Mouse (Mus musculus) neural tube, embryonic 13.5 days (tissue): Measurements from ENCODE around the gene Zfp574. TPM values are rescaled to one million over a fixed set of nuclear protein-coding genes. Genes with fewer than 3 reads are reported as not detected.
A peak's percentile ranks its signal among the peaks of the same experiment; 100 is the strongest.

Experiments used
- ATAC-seq: fragments of 200-750 bp; cut with Nextera tagmentation; 2 replicates; pipeline ENCODE4 v1.8.0; 2017; ENCODE audit warnings: low read depth, mild to moderate bottlenecking, moderate TSS enrichment, moderate library complexity
- H3K27ac ChIP-seq: fragments of 300-500 bp; sonication (generic); replicated peaks from 2 replicates; pipeline ENCODE4 v1.5.1; 2015; ENCODE audit warnings: moderate library complexity, mild to moderate bottlenecking, inconsistent platforms
- H3K27me3 ChIP-seq: fragments of 300-500 bp; sonication (generic); 2 replicates; pipeline ENCODE4 v1.6.1; 2015; ENCODE audit warnings: mild to moderate bottlenecking, inconsistent platforms
- H3K36me3 ChIP-seq: fragments of 300-500 bp; sonication (generic); 2 replicates; pipeline ENCODE4 v1.6.1; 2015; ENCODE audit warnings: mild to moderate bottlenecking, inconsistent platforms
- H3K4me1 ChIP-seq: fragments of 300-500 bp; sonication (generic); replicated peaks from 2 replicates; pipeline ENCODE4 v1.6.1; 2015; ENCODE audit warnings: inconsistent platforms
- H3K4me2 ChIP-seq: fragments of 300-500 bp; sonication (generic); 2 replicates; pipeline ENCODE4 v1.6.1; 2015; ENCODE audit warnings: inconsistent platforms, mild to moderate bottlenecking, moderate library complexity
- H3K4me3 ChIP-seq: fragments of 300-500 bp; sonication (generic); 2 replicates; pipeline ENCODE4 v1.5.1; 2015; ENCODE audit warnings: mild to moderate bottlenecking, inconsistent platforms
- H3K9ac ChIP-seq: fragments of 300-500 bp; sonication (generic); 2 replicates; pipeline ENCODE4 v1.6.1; 2015; ENCODE audit warnings: moderate library complexity, mild to moderate bottlenecking, inconsistent platforms
- H3K9me3 ChIP-seq: fragments of 300-500 bp; sonication (generic); 2 replicates; pipeline ENCODE4 v1.6.1; 2016; ENCODE audit warnings: inconsistent platforms
- WGBS: fragments of 180-500 bp; shearing (Covaris S2); methylation state at CpG from one replicate; pipeline ENCODE4 v1.1.7; 2015; 5-methylcytosine and 5-hydroxymethylcytosine counted together
- polyA plus RNA-seq: library from polyadenylated mRNA; unstranded; fragments of >200 nt; fragmentation: Nextera tagmentation; extraction: Ambion mirVana; gene quantifications from 2 replicates; pipeline ENCODE4 v1.2.1, GENCODE M21; 2015

Gene Zfp574
- polyA plus RNA-seq, 1 experiment from 2014 or later: 32.8 TPM

DNA sequence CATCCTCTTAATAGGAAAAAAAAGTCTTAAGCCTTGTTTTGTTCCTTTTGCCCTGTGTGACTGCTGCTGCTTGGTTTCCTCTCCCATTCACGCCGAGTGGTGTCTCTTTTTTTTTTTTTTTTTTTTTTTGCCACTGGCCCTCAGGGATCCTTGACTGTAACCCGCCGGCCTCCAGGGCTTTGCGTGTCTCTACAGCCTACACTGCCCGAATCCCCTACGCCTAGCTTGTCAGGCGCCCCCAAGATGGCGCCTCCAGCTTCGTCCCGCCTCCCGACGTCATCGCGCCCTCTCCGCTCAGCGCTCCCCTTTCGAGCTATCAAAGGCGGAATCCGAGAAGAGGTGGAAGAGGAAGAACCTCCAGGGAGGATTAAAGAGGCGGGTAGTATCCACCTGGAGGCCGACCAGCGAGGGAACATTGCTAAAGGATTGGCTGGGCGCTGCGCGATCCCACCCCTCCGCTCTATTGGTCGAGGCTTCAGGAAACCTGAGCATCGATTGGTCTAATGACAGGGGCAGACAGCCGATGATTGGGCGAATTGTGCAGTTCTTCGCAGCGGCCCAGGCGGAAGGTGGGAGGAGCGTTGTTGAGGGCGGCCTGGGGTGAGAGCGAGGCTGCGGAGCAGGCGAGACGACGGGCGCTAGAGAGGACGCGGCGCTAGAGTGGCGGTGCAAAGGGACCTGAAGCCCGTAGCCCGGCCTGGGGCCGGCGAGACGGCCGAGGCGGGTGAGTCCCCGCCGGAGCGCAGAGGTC is 4.5 kb downstream of the Zfp574 start:
- H3K27ac ChIP-seq: peak overlapping the region; percentile 97
- H3K4me1 ChIP-seq: peaks cover 52% of the 10 kb centered on the region
- H3K4me2 ChIP-seq: peak overlapping the region; percentile 86
- H3K27me3 ChIP-seq: no peaks in the 10 kb centered on the region
- no peaks in the 10 kb centered on the region for H3K9me3 ChIP-seq
- WGBS: under 1% methylated on average over 56 of the region's 56 CpGs
- ATAC-seq: peak; percentile 95
- peak overlapping the region; percentile 97 for H3K9ac ChIP-seq
- peaks cover 28% of the 10 kb centered on the region for H3K36me3 ChIP-seq
- H3K4me3 ChIP-seq: peak overlapping the region; percentile 87

DNA sequence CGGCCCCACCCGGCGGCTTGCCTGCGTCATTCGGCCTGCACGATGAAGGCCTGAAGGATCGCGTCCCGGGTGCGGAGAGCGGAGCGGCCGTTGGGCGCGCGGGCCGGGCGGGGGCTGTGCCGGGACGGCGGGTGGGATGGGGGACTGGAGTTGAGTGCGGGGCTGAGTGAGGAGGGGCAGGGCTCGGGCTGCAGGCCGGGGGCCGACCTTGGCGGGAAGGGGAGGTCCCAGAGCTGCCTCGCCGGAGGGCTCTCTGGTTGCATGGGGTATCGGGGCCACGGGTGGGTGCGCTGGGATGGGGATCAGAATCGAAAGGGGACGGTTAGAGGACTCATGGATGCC is 5.0 kb downstream of the Zfp574 start:
- Histone ChIP-seq H3K9ac (peak overlapping the region; percentile 97), H3K4me2 (peak overlapping the region; percentile 86), H3K36me3 (peaks cover 33% of the 10 kb centered on the region), H3K27ac (peak overlapping the region; percentile 97), H3K4me1 (peaks cover 49% of the 10 kb centered on the region), H3K27me3 (no peaks in the 10 kb centered on the region), H3K9me3 (no peaks in the 10 kb centered on the region), H3K4me3 (peak overlapping the region; percentile 87)
- peak; percentile 43 for ATAC-seq
- 1% methylated on average over 33 of the region's 33 CpGs for WGBS

DNA sequence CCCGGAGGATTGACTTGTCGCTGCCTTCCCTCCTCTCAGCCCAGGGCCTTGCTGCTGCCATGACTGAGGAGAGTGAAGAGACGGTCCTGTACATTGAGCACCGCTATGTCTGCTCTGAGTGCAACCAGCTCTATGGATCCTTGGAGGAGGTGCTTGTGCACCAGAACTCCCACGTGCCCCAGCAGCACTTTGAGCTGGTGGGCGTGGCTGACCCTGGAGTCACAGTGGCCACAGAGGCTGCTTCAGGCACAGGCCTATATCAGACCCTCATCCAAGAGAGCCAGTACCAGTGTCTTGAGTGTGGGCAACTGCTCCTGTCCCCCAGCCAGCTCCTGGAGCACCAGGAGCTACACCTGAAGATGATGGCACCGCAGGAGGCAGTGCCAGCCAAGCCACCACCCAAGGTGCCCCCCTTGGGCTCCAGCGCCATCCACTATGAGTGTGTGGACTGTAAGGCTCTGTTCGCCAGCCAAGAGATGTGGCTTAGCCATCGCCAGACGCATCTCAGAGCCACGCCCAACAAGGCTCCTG is 7.2 kb downstream of the Zfp574 start:
- WGBS: 77% methylated on average over 12 of the region's 12 CpGs
- Histone ChIP-seq H3K27ac (no peak overlapping the region), H3K4me2 (no peak overlapping the region), H3K36me3 (peaks cover 55% of the 10 kb centered on the region), H3K4me3 (no peak overlapping the region), H3K9ac (no peak overlapping the region), H3K4me1 (peaks cover 36% of the 10 kb centered on the region), H3K9me3 (no peaks in the 10 kb centered on the region), H3K27me3 (no peaks in the 10 kb centered on the region)
- ATAC-seq: no peak

DNA sequence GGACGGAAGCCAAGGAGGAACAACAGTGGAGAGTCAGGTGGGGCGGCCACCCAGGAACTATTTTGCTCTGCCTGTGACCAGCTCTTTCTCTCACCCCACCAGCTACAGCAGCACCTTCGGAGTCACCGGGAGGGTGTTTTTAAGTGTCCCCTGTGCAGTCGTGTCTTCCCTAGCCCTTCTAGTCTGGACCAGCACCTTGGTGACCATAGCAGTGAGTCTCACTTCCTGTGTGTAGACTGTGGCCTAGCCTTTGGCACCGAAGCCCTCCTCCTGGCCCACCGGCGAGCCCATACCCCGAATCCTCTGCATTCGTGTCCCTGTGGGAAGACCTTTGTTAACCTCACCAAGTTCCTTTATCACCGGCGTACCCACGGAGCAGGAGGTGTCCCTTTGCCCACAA is 8.1 kb downstream of the Zfp574 start:
- H3K4me2 ChIP-seq: no peak overlapping the region
- no peak for ATAC-seq
- no peaks in the 10 kb centered on the region for H3K9me3 ChIP-seq
- no peak overlapping the region for H3K9ac ChIP-seq
- WGBS: 92% methylated on average over 13 of the region's 13 CpGs
- peaks cover 31% of the 10 kb centered on the region for H3K4me1 ChIP-seq
- no peak overlapping the region for H3K27ac ChIP-seq
- no peak overlapping the region for H3K4me3 ChIP-seq
- peaks cover 64% of the 10 kb centered on the region for H3K36me3 ChIP-seq
- no peaks in the 10 kb centered on the region for H3K27me3 ChIP-seq

DNA sequence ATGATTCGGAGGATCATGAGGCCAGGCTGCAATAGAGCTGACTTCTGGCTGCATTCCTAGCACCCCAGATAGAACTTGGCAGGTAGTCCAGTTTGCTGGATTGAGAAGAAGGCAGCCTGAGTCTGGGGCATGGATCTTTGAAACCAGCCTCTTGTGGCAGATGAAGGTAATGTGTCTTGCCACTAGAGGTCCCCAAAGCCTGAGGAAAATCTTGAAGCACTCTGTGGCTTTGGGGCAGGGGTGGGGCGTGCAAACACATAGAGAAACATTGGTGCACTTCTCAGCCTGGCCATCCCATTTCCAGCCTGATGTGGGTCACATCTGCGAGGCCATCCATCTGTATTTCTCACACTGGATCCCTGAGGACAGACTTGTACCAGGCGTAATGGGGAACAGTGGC is 10.1 kb downstream of the Zfp574 start:
- H3K4me1 ChIP-seq: peaks cover 21% of the 10 kb centered on the region
- peaks cover 74% of the 10 kb centered on the region for H3K36me3 ChIP-seq

DNA sequence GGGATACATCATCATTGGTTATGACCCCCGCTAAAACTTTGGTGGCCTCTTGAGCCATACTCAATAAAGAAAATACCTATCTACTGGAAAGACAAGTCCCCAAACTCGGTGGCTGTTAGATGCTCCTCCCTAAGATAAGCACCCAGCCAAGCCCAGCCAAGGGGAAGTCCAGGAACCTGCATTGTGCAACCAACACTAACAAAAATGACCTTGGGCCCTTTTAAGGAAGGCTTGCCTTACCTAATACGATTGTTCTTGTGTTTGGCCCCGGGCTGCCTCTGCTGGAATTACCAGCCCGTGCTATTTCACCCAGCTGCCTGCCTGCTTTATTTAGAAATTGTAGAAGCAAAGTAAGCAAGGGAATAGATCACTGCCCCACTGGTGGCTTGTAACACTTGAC is 12.3 kb downstream of the Zfp574 start:
- Histone ChIP-seq H3K4me3 (no peak overlapping the region), H3K9ac (no peak overlapping the region), H3K4me1 (peaks cover 9% of the 10 kb centered on the region), H3K9me3 (no peaks in the 10 kb centered on the region), H3K27me3 (no peaks in the 10 kb centered on the region), H3K4me2 (no peak overlapping the region), H3K36me3 (peaks cover 68% of the 10 kb centered on the region), H3K27ac (no peak overlapping the region)
- ATAC-seq: no peak
- whole genome bisulfite sequencing: 88% methylated on average over 5 of the region's 5 CpGs

More for the DNA sequence above, 10.1 kb downstream of the Zfp574 start:
- Histone ChIP-seq H3K4me3 (no peak overlapping the region), H3K4me2 (no peak overlapping the region), H3K27me3 (no peaks in the 10 kb centered on the region), H3K27ac (no peak overlapping the region), H3K9ac (no peak overlapping the region), H3K9me3 (no peaks in the 10 kb centered on the region)
- 78% methylated on average over 4 of the region's 4 CpGs for WGBS
- ATAC-seq: no peak

DNA sequence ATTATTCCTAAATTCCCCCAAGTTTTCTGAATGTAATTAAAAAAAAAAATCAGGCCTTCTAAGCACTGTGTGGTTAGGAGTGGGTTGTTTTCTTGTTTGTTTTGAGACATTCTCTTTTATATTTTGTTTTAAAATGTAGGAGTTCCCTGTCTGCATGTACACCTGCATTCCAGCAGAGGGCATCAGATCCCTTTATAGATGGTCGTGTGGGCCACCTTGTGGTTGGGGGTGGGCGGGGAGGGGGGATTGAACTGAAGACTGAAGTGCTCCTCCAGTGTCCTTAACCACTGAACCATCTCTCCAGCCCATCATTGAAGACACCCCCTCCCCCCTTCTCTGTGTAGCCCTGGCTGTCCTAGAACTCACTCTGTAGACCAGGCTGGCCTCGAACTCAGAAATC is 14.3 kb downstream of the Zfp574 start:
- Histone ChIP-seq H3K4me3 (no peak overlapping the region), H3K27me3 (no peaks in the 10 kb centered on the region), H3K9ac (no peak overlapping the region), H3K36me3 (peaks cover 55% of the 10 kb centered on the region), H3K9me3 (no peaks in the 10 kb centered on the region), H3K27ac (no peak overlapping the region), H3K4me1 (peaks cover 8% of the 10 kb centered on the region; the same call in 1 of the 2 replicates), H3K4me2 (no peak overlapping the region)
- 52% methylated on average over 3 of the region's 3 CpGs for WGBS
- no peak for ATAC-seq

DNA sequence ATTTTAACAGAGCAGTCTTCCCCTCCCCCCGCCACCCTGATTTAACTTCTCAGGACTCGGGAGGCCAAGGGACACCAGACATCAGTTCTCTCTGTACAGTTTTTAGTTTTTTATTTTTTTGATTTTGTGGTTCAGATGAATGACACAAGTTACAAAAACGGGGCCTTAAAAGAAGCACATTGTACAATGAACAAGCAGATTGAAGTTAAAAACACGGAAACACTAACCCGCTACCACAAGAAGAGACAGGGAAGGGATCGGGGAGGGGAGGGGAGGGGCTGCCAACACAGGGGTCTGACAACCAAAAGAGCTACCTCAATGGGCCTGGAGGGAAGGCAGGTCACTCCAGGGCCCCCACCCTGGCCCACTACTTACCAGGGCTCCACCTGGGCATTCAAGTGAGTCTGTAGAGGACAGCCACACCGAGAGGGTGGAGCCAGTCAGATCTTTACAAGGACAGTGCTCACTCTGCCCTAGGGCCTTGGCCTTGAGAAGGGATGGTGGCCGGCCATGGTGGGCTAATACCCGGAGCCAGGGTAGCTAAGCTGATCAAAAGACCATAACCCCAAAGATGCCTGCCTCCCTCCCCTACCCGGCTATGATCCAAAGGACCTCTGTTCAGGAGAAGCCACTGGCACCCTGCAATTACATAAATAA is 15.0 kb downstream of the Zfp574 start:
- peaks cover 8% of the 10 kb centered on the region; the same call in 1 of the 2 replicates for H3K4me1 ChIP-seq
- H3K27ac ChIP-seq: no peak overlapping the region
- peaks cover 52% of the 10 kb centered on the region for H3K36me3 ChIP-seq
- H3K9ac ChIP-seq: no peak overlapping the region
- no peak overlapping the region for H3K4me3 ChIP-seq
- H3K27me3 ChIP-seq: no peaks in the 10 kb centered on the region
- ATAC-seq: no peak
- no peaks in the 10 kb centered on the region for H3K9me3 ChIP-seq
- WGBS: 60% methylated on average over 10 of the region's 10 CpGs
- H3K4me2 ChIP-seq: no peak overlapping the region

DNA sequence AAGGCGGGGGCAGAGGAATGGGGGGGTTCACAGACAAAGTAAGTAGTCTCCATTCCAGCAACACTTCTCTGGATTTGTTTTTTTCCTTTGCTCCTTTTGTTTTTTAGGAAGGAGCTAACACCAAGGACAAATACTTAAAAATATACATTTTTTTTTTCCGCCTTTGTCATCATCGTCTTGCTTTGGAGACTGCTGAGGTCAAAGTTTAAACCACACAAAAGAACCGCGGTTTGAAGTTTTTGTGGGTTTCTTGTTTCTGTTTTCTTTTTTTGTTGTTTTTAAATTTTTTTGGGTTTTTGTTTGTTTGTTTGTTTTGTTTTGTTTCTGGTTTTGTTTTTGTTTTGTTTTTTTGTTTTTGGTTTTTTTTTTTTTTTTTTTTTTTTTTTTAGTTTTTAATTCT is 15.6 kb downstream of the Zfp574 start:
- WGBS: 54% methylated on average over 5 of the region's 5 CpGs
- H3K4me2 ChIP-seq: no peak overlapping the region
- peaks cover 52% of the 10 kb centered on the region for H3K36me3 ChIP-seq
- ATAC-seq: no peak
- no peak overlapping the region for H3K4me3 ChIP-seq
- no peak overlapping the region for H3K27ac ChIP-seq
- no peaks in the 10 kb centered on the region for H3K9me3 ChIP-seq
- H3K4me1 ChIP-seq: peaks cover 8% of the 10 kb centered on the region; the same call in 1 of the 2 replicates
- H3K27me3 ChIP-seq: no peaks in the 10 kb centered on the region
- no peak overlapping the region for H3K9ac ChIP-seq

DNA sequence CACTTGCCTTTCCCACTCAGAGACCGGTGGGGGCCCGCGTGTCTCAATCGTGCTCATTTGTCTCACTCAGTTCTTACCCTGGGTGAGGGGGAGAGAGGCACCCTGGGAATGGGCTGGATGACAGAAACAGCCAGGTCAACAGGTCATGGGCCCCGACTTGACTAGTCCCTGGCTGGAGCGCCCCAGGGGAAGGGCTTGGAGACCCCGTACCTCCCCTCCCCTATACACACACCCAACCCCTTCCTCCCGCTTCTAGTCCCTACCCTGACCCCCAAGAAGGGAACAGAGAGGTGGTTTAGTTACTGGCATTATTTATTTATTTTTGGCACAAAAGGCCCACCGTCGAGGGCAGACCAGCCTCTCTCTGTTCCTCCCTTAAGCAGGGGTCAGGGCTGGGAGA is 16.2 kb downstream of the Zfp574 start:
- peaks cover 51% of the 10 kb centered on the region for H3K36me3 ChIP-seq
- no peak overlapping the region for H3K9ac ChIP-seq
- no peak overlapping the region for H3K4me2 ChIP-seq
- H3K27ac ChIP-seq: no peak overlapping the region
- no peaks in the 10 kb centered on the region for H3K27me3 ChIP-seq
- 5% methylated on average over 10 of the region's 10 CpGs for WGBS
- no peak for ATAC-seq
- H3K4me1 ChIP-seq: peaks cover 13% of the 10 kb centered on the region; the same call in 1 of the 2 replicates
- no peaks in the 10 kb centered on the region for H3K9me3 ChIP-seq
- no peak overlapping the region for H3K4me3 ChIP-seq

DNA sequence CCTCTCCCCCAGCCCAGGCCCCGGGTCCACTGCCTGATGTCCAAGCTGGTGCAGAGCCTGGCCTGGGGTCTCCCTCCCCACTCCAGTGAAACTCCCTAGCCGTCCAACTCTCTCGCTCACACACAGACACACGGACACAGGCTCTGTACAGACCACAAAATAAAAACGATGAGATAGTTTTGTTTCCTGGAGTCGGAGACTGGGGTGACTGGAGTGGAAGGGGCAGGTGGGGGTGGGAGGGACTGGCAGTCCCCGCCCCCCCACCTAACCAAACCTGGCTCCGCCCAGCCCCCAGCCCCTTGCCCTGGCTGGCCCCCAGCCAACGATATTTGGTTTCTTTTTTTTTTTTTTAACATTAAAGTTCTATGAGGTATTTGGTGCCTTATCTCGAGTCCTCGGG is 16.6 kb downstream of the Zfp574 start:
- 36% methylated on average over 11 of the region's 11 CpGs for WGBS
- H3K4me1 ChIP-seq: peaks cover 13% of the 10 kb centered on the region; the same call in 1 of the 2 replicates
- ATAC-seq: no peak
- H3K27me3 ChIP-seq: no peaks in the 10 kb centered on the region
- H3K27ac ChIP-seq: no peak overlapping the region
- no peak overlapping the region for H3K4me2 ChIP-seq
- H3K36me3 ChIP-seq: peaks cover 47% of the 10 kb centered on the region
- no peak overlapping the region for H3K4me3 ChIP-seq
- H3K9ac ChIP-seq: no peak overlapping the region
- H3K9me3 ChIP-seq: no peaks in the 10 kb centered on the region

DNA sequence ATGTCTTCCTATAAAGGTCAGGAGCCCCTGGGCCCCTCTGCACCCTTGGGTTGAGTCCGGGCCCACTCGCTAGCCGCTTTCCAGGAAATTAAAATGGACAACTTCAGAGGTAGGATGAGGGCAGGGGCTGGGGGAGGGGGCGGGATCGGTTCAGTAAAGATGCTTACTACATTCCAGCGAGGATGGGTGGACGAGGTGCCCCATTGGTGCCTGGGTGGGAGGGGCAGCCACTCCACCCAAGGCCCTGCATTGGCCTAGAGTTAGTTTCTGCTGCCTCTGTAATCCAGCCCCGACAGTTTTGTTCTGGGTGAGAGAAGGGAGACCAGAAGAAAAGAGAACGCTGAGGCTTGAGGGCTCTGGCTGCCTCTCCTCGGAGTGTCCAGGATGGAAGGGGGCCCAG is 17.5 kb downstream of the Zfp574 start:
- Histone ChIP-seq H3K36me3 (peaks cover 44% of the 10 kb centered on the region), H3K4me2 (no peak overlapping the region), H3K27me3 (no peaks in the 10 kb centered on the region), H3K27ac (no peak overlapping the region), H3K9ac (no peak overlapping the region), H3K9me3 (no peaks in the 10 kb centered on the region), H3K4me3 (no peak overlapping the region), H3K4me1 (peaks cover 13% of the 10 kb centered on the region; the same call in 1 of the 2 replicates)
- ATAC-seq: no peak
- 36% methylated on average over 10 of the region's 10 CpGs for WGBS
